Mouse (Mus musculus): ENCODE data around the gene Gstt3. TPM values are rescaled to one million over a fixed set of nuclear protein-coding genes. Genes with fewer than 3 reads are reported as not detected.

The Gstt3 gene
- polyA plus RNA-seq (2016; fragmentation: Nextera tagmentation; extraction: Ambion mirVana): 9.2 and 9.4 TPM in 2 replicates

DNA sequence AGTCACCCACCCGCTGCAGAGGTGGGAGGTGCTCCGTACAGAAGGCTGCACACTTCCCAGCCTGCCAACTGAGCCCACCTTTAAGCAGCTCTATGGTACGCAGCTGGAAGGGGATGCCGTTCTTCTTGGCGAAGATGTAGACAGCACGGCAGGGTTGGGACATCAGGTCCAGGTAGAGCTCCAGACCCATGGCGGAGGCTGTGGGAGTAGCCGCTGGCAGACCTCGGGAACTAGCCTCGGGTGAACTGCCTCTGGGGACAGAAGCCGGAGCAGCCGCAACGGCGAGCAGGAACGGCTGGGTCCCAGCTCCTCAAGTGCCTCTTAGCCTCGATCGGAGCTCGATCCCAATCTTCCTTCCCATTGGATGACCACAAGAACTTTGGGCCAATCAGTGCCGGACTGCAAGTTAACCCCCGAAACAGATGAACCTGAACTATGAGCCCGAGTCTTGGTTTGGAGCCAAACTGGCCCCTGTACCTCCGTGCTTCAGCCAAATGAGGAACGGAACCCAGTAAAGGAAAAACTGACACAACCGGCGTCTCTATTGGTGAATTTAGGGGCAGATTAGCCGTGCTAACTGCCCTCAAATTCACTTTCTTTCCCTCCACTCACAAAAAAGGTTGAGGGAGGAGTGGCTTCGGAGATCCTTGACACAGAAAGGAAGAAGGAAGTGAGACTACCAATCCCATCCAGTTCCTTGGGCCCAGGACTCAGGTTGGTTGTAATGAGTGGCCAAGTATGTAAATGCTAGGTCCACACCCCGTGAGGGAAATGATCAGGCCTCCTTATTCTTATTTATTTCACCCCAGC is at the start of gene Gstt3, which contains the start of gene Gm20441:
Gene Gstt3, minus strand, starts transcription at position 646 of the 810 bp plus-strand sequence.
Gene Gm20441, minus strand, starts transcription at position 186 of the 810 bp plus-strand sequence.
- no peaks in the 10 kb centered on the region for H3K36me3 ChIP-seq
- H3K4me2 ChIP-seq: peak within 1 kb of the TSS; percentile 80
- no peak within 1 kb of the TSS for H3K27ac ChIP-seq
- WGBS: 1% methylated on average over 28 of the region's 28 CpGs
- H3K9me3 ChIP-seq: no peaks in the 10 kb centered on the region
- H3K4me1 ChIP-seq (replicated peaks): peaks cover 11% of the 10 kb centered on the region
- peak within 1 kb of the TSS; percentile 48 for H3K4me3 ChIP-seq (replicated peaks)
- H3K27me3 ChIP-seq: peaks cover 19% of the 10 kb centered on the region; the same call in 1 of the 2 replicates
- H3K9ac ChIP-seq (replicated peaks): peak within 1 kb of the TSS; percentile 51
- peak; percentile 70 for ATAC-seq (ENCODE audit: insufficient number of reproducible peaks, insufficient read depth, low FRiP score, low TSS enrichment, low read depth)

DNA sequence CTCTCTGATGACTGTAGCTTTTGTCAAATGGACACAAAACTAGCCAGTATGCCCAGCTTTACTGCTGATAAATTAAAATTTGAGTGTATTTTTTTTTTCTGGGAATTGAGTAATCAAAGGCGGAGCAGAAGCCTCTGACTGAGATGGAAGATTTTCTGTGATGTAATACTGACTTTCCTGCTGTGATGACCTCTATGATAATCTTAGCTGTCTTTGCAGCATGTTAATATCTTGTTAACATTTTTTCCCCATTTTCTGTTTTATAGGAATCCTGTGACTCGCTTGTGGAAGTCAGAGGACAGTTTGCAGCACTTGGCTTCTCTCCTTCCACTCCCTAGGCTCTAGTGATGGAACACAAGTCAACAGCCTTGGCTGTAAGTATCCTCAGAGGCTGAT is 49.1 kb upstream of the Gstt3 start:
- H3K27me3 ChIP-seq: peaks cover 24% of the 10 kb centered on the region
- no peak overlapping the region for H3K9ac ChIP-seq (replicated peaks)
- H3K4me3 ChIP-seq (replicated peaks): no peak overlapping the region
- WGBS: 82% methylated on average over 2 of the region's 2 CpGs
- no peak for ATAC-seq (ENCODE audit: insufficient number of reproducible peaks, insufficient read depth, low FRiP score, low TSS enrichment, low read depth)
- H3K4me2 ChIP-seq: no peak overlapping the region
- peaks cover 15% of the 10 kb centered on the region for H3K4me1 ChIP-seq (replicated peaks)
- H3K27ac ChIP-seq: no peak overlapping the region
- no peaks in the 10 kb centered on the region for H3K36me3 ChIP-seq
- no peaks in the 10 kb centered on the region for H3K9me3 ChIP-seq

GRCm38 (mm10) chr10:75829529-75830274 is 48.5 kb upstream of the Gstt3 start:
- H3K27me3 ChIP-seq: peaks cover 24% of the 10 kb centered on the region
- no peak overlapping the region for H3K4me3 ChIP-seq (replicated peaks)
- H3K36me3 ChIP-seq: no peaks in the 10 kb centered on the region
- no peak overlapping the region for H3K4me2 ChIP-seq
- H3K9ac ChIP-seq (replicated peaks): no peak overlapping the region
- peaks cover 12% of the 10 kb centered on the region; the same call in 1 of the 2 replicates for H3K4me1 ChIP-seq (replicated peaks)
- H3K9me3 ChIP-seq: no peaks in the 10 kb centered on the region
- 65% methylated on average over 2 of the region's 2 CpGs for WGBS
- H3K27ac ChIP-seq: no peak overlapping the region
- no peak for ATAC-seq (ENCODE audit: insufficient number of reproducible peaks, insufficient read depth, low FRiP score, low TSS enrichment, low read depth)

- H3K36me3 ChIP-seq: no peaks in the 10 kb centered on the region
- no peak overlapping the region for H3K4me2 ChIP-seq
- no peak overlapping the region for H3K27ac ChIP-seq
- no peak for ATAC-seq (ENCODE audit: insufficient number of reproducible peaks, insufficient read depth, low FRiP score, low TSS enrichment, low read depth)
- peaks cover 3% of the 10 kb centered on the region; the same call in 1 of the 2 replicates for H3K4me1 ChIP-seq (replicated peaks)
- H3K9me3 ChIP-seq: no peaks in the 10 kb centered on the region
- H3K4me3 ChIP-seq (replicated peaks): no peak overlapping the region
- peaks cover 13% of the 10 kb centered on the region for H3K27me3 ChIP-seq
- no peak overlapping the region for H3K9ac ChIP-seq (replicated peaks)
Measured at GRCm38 (mm10) chr10:75828500-75828931, 47.3 kb upstream of the Gstt3 start.

- whole genome bisulfite sequencing: 91% methylated on average over 4 of the region's 4 CpGs
- no peak for ATAC-seq (ENCODE audit: insufficient number of reproducible peaks, insufficient read depth, low FRiP score, low TSS enrichment, low read depth)
Measured at GRCm38 (mm10) chr10:75827668-75828360, 46.6 kb upstream of the Gstt3 start.

GRCm38 (mm10) chr10:75824530-75824929 is 43.3 kb upstream of the Gstt3 start:
- H3K4me2 ChIP-seq: no peak overlapping the region
- H3K4me1 ChIP-seq (replicated peaks): no peaks in the 10 kb centered on the region
- H3K4me3 ChIP-seq (replicated peaks): no peak overlapping the region
- no peaks in the 10 kb centered on the region for H3K27me3 ChIP-seq
- H3K9ac ChIP-seq (replicated peaks): no peak overlapping the region
- H3K27ac ChIP-seq: no peak overlapping the region
- H3K9me3 ChIP-seq: no peaks in the 10 kb centered on the region
- no peaks in the 10 kb centered on the region for H3K36me3 ChIP-seq
- 87% methylated on average over 4 of the region's 4 CpGs for WGBS
- no peak for ATAC-seq (ENCODE audit: insufficient number of reproducible peaks, insufficient read depth, low FRiP score, low TSS enrichment, low read depth)

More at GRCm38 (mm10) chr10:75827668-75828360, 46.6 kb upstream of the Gstt3 start:
- H3K27ac ChIP-seq: no peak overlapping the region
- peaks cover 7% of the 10 kb centered on the region for H3K27me3 ChIP-seq
- H3K36me3 ChIP-seq: no peaks in the 10 kb centered on the region
- H3K4me1 ChIP-seq (replicated peaks): no peaks in the 10 kb centered on the region
- H3K4me3 ChIP-seq (replicated peaks): no peak overlapping the region
- no peaks in the 10 kb centered on the region for H3K9me3 ChIP-seq
- H3K4me2 ChIP-seq: no peak overlapping the region
- H3K9ac ChIP-seq (replicated peaks): no peak overlapping the region

GRCm38 (mm10) chr10:75823782-75824181 is 42.6 kb upstream of the Gstt3 start:
- H3K4me3 ChIP-seq (replicated peaks): no peak overlapping the region
- no peaks in the 10 kb centered on the region for H3K27me3 ChIP-seq
- 92% methylated on average over 1 of the region's 1 CpGs for WGBS
- ATAC-seq (ENCODE audit: insufficient number of reproducible peaks, insufficient read depth, low FRiP score, low TSS enrichment, low read depth): no peak
- no peak overlapping the region for H3K27ac ChIP-seq
- no peak overlapping the region for H3K4me2 ChIP-seq
- no peaks in the 10 kb centered on the region for H3K4me1 ChIP-seq (replicated peaks)
- no peak overlapping the region for H3K9ac ChIP-seq (replicated peaks)
- no peaks in the 10 kb centered on the region for H3K9me3 ChIP-seq
- no peaks in the 10 kb centered on the region for H3K36me3 ChIP-seq

DNA sequence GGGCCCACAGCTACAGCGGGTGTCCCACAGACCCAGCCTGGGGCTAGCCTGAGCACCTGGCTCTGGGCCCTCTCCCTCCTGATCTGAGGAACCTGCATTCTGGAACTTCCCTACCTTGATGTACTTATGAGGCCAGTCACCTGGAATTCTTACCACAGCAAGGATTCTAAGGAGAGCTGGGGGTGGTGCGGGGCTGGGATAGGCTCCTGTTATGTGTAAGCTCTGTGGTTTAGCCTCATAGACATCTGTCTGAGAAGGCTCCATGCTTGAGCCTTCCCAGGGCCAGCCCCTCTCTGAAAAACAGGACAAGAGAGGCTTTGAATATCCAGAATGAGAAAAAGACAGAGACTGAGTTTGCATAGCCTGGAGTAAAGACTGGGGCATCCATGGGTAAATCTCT is 41.2 kb upstream of the Gstt3 start, which contains the start of gene Gstt4:
Gene Gstt4, minus strand, starts transcription at position 101 of the 400 bp plus-strand sequence.
- Histone ChIP-seq H3K36me3 (no peaks in the 10 kb centered on the region), H3K27me3 (no peaks in the 10 kb centered on the region), H3K4me1 (replicated peaks) (no peaks in the 10 kb centered on the region), H3K27ac (no peak within 1 kb of the TSS), H3K9ac (replicated peaks) (no peak within 1 kb of the TSS), H3K9me3 (no peaks in the 10 kb centered on the region), H3K4me2 (no peak within 1 kb of the TSS), H3K4me3 (replicated peaks) (no peak within 1 kb of the TSS)
- no peak for ATAC-seq (ENCODE audit: insufficient number of reproducible peaks, insufficient read depth, low FRiP score, low TSS enrichment, low read depth)
- WGBS: 96% methylated on average over 2 of the region's 2 CpGs

DNA sequence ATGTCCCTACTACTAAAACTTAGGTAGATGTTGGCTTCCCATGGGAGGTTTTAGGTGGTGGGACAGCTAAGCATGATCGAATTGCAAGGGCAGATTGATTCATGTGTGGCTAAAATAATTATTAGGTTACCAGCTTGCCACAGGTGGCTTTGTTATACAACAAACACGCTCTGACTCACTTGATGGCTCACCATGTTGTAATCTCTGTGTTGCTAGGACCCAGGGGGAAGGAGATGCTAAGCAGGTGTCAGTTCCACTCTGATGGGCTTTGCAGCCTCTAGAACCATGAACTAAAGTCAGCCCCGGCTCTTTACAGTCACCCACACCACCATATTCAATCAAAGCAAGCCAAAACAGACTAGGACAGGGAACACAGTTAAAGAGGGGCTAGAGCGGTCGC is 38.7 kb upstream of the Gstt3 start:
- Histone ChIP-seq H3K4me1 (replicated peaks) (no peaks in the 10 kb centered on the region), H3K4me2 (no peak overlapping the region), H3K27me3 (no peaks in the 10 kb centered on the region), H3K9me3 (no peaks in the 10 kb centered on the region), H3K9ac (replicated peaks) (no peak overlapping the region), H3K27ac (no peak overlapping the region), H3K36me3 (no peaks in the 10 kb centered on the region), H3K4me3 (replicated peaks) (no peak overlapping the region)
- WGBS: 82% methylated on average over 5 of the region's 5 CpGs
- ATAC-seq (ENCODE audit: insufficient number of reproducible peaks, insufficient read depth, low FRiP score, low TSS enrichment, low read depth): no peak

- Histone ChIP-seq H3K9ac (replicated peaks) (no peak overlapping the region), H3K4me1 (replicated peaks) (no peaks in the 10 kb centered on the region), H3K9me3 (no peaks in the 10 kb centered on the region), H3K27me3 (no peaks in the 10 kb centered on the region), H3K36me3 (no peaks in the 10 kb centered on the region), H3K4me2 (no peak overlapping the region), H3K27ac (no peak overlapping the region), H3K4me3 (replicated peaks) (no peak overlapping the region)
- WGBS: 63% methylated on average over 10 of the region's 10 CpGs
- no peak for ATAC-seq (ENCODE audit: insufficient number of reproducible peaks, insufficient read depth, low FRiP score, low TSS enrichment, low read depth)
Measured at GRCm38 (mm10) chr10:75818641-75819040, 37.4 kb upstream of the Gstt3 start.

DNA sequence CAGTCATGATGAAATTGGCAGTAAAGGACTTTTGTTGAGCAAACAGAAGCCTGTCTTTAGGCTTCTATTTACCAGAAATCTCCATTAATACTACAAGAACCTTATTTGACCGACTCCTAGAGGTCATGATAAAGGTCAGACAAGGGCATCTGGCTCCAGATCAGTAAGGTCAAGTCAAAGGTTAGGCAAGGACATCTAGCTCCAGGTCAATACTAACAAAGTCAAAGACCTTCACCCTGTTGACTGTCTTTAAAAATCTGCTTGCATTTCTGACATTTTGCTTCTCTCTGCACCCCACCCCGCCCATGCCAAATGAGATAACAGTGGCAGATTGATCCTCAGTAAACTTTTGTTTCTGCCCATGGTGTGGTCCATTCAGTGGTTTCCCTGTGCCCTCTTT is 23.0 kb upstream of the Gstt3 start:
- Histone ChIP-seq H3K9ac (replicated peaks) (no peak overlapping the region), H3K9me3 (0 out of 2 replicates have a peak, but pooled peaks cover 4% of the 10 kb centered on the region), H3K27me3 (peaks cover 4% of the 10 kb centered on the region; the same call in 1 of the 2 replicates), H3K27ac (no peak overlapping the region), H3K4me1 (replicated peaks) (no peaks in the 10 kb centered on the region), H3K4me3 (replicated peaks) (no peak overlapping the region), H3K4me2 (no peak overlapping the region), H3K36me3 (no peaks in the 10 kb centered on the region)
- no peak for ATAC-seq (ENCODE audit: insufficient number of reproducible peaks, insufficient read depth, low FRiP score, low TSS enrichment, low read depth)
- 60% methylated on average over 2 of the region's 2 CpGs for WGBS

All from limb, embryonic 12.5 days (tissue).